Comparison of ENCODE assay signal across 17 mouse cellular contexts in the genomic region with DNA sequence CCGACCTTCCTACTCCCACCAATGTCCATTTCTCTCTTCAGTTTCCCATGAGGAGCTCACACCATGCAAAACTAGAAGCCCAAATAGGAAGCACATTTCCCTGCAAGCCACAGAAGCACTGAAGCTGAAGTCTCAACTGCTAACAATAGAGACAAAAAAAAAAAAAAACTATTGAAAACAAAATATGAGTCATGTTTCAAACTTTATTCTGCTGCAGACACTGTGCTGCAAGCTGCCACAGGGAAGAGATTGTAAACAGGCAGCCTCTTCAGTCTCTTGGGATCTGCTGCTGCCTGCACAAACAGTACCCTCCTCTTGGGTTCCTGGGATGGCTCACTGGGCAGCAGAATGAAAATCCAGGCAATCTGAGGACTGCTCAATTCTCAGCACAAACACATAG.
DNase-seq lines count a peak whose midpoint lies in the region; ATAC-seq lines count a peak whose summit lies in the region.
"Had no signal": no experiment of that assay in that cellular context is flagged by ENCODE, and none has a peak within 500 bp of the region (broad histone marks: within the 10 kb centered on the region; RNA-seq: fewer than 3 reads in every experiment).

No protein-coding gene starts in this region.

- no peaks in the 10 kb centered on the region for H3K9me3 ChIP-seq in heart, embryonic 16.5 days (replicated peaks; ENCODE audit: control insufficient read depth, low read length)
- H3K9me3 ChIP-seq: forebrain, embryonic 10.5 days; hindbrain, embryonic 10.5 days had no signal

- no peak for ATAC-seq in heart, embryonic 16.5 days (replicated peaks; ENCODE audit: extremely low read depth, insufficient read depth, low FRiP score)
- ATAC-seq: CD4-positive, CD25-positive, alpha-beta regulatory T cell, adult 4 months; intestine, postnatal 0 days had no signal

- no peaks in the 10 kb centered on the region for H3K27me3 ChIP-seq in heart, embryonic 16.5 days (ENCODE audit: control insufficient read depth, insufficient read depth, low read length)

- peak overlapping the region; percentile 9; the same call in 1 of the 2 replicates for H3K27ac ChIP-seq in heart, embryonic 16.5 days (ENCODE audit: low read length)
- H3K27ac ChIP-seq: forebrain, embryonic 10.5 days; hindbrain, embryonic 10.5 days had no signal

- DNase-seq in heart, adult 8-10 months (ENCODE audit: low spot score): no peak
- peak; percentile 5 to 44 for DNase-seq in left cerebral cortex, postnatal 14 days (ENCODE audit: low spot score in 2 of 2)
- no peak for DNase-seq in left cerebral cortex, adult 11 months (ENCODE audit: low spot score)
- peak; percentile 68 for DNase-seq in MN1 (ENCODE audit: low spot score)
- DNase-seq in layer of hippocampus, adult 9-11 months: peak; percentile 44
- DNase-seq in adrenal gland, postnatal 25 days: no peak
- DNase-seq in gastrocnemius, adult 18-20 months (ENCODE audit: low spot score): no peak
- DNase-seq: adrenal gland, adult 8-10 months; cerebellum, adult 11 months; lung, adult 18-20 months; thymus, postnatal 4 days had no signal

- H3K4me3 ChIP-seq in heart, embryonic 16.5 days (ENCODE audit: low read length): no peak overlapping the region
- H3K4me3 ChIP-seq: forebrain, embryonic 10.5 days; hindbrain, embryonic 10.5 days had no signal

- no peak overlapping the region for H3K4me2 ChIP-seq in heart, embryonic 16.5 days (ENCODE audit: low read depth, low read length)
- H3K4me2 ChIP-seq: midbrain, embryonic 11.5 days had no signal

- intact Hi-C loops in left cerebral cortex, postnatal 14 days (cut with DNase I): no loop called here

- H3K4me1 ChIP-seq in heart, embryonic 16.5 days (ENCODE audit: control insufficient read depth, insufficient read depth, low read length): no peaks in the 10 kb centered on the region
- H3K4me1 ChIP-seq: forebrain, embryonic 10.5 days; hindbrain, embryonic 10.5 days had no signal

- WGBS in heart, embryonic 16.5 days: 52% methylated on average over 1 of the region's 1 CpGs

- H3K36me3 ChIP-seq in heart, embryonic 16.5 days (ENCODE audit: control insufficient read depth, insufficient read depth): no peaks in the 10 kb centered on the region
- H3K36me3 ChIP-seq: forebrain, embryonic 10.5 days; hindbrain, embryonic 10.5 days had no signal

- H3K9ac ChIP-seq in heart, embryonic 16.5 days (ENCODE audit: low read length): no peak overlapping the region

Comparison
In these comparisons a context has a peak if more than half of its experiments do, and no peak if none do; other contexts are left out.
1. DNase-seq: peak in left cerebral cortex, postnatal 14 days (2 of 2), MN1 (single experiment) and layer of hippocampus, adult 9-11 months (single experiment); none in heart, adult 8-10 months (single experiment), left cerebral cortex, adult 11 months (single experiment), adrenal gland, postnatal 25 days (single experiment) and gastrocnemius, adult 18-20 months (single experiment).